Mouse (Mus musculus) brain, adult 10 weeks (tissue): ENCODE data around the gene Kcnc4. TPM values are rescaled to one million over a fixed set of nuclear protein-coding genes. Genes with fewer than 3 reads are reported as not detected.

ENCODE experiments used
- polyA plus RNA-seq: library from polyadenylated mRNA; stranded (reverse); fragments of 350-450 nt; fragmentation: Illumina TruSeq; extraction: RNeasy Lipid Tissue Mini Kit (QIAGEN cat#74804); gene quantifications from one replicate; pipeline ENCODE4 v1.2.3, GENCODE M21; 2015; ENCODE audit warnings: low read depth, low replicate concordance

Kcnc4 gene
- 41.0 TPM for polyA plus RNA-seq

DNA sequence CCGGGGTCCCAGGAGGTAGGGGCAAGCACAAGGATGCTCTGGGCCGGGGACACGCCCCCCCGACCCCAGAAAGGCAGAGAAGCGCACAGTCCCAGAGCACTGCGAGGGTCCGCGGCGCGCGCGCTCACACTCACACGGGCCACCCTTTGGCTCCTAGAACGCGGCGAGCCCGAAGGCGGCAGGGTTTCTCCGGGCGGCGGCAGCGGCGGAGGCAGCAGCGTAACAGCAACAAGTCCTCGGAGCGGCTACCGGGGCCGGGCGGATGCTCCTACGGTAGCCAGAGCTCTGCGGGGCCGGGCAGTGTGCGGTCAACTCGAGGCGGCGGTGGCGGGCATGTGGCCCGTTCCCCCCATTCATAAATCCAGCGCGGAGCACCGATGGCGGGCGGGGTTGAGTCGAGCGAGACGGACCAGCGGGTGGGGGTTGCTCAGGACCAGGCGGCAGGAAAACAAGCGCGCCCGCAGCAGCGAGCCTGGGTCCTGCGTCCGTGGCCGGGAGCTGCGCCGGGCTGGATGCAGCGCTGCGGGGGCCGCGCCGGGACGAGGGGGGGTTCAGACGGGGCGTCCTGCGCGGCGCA, at the start of gene Kcnc4:
Kcnc4 (minus strand) TSS at position 357 of the 577 bp plus-strand sequence.

Other genes with a start within 250 kb of the Kcnc4 start
- not detected for gene Cym, start 237.8 kb downstream of the Kcnc4 start, polyA plus RNA-seq
- gene A630076J17Rik, start 228.9 kb downstream of the Kcnc4 start, polyA plus RNA-seq, result not detected
- gene Prok1, start 219.8 kb downstream of the Kcnc4 start, polyA plus RNA-seq, result not detected
- 185 TPM for gene Lamtor5, start 180.7 kb downstream of the Kcnc4 start, polyA plus RNA-seq
- 5.6 TPM for gene Slc16a4, start 168.3 kb downstream of the Kcnc4 start, polyA plus RNA-seq
- gene Rbm15, start 125.9 kb downstream of the Kcnc4 start, polyA plus RNA-seq, result 5.5 TPM
- gene Slc6a17, start 58.5 kb upstream of the Kcnc4 start, polyA plus RNA-seq, result 223 TPM
- gene Ubl4b, start 95.5 kb upstream of the Kcnc4 start, polyA plus RNA-seq, result not detected
- 0.68 TPM for gene Alx3, start 135.5 kb upstream of the Kcnc4 start, polyA plus RNA-seq
- not detected for gene Gm10961, start 171.8 kb upstream of the Kcnc4 start, polyA plus RNA-seq
- 61.0 TPM for gene Strip1, start 172.1 kb upstream of the Kcnc4 start, polyA plus RNA-seq
- 308 TPM for gene Ahcyl1, start 237.0 kb upstream of the Kcnc4 start, polyA plus RNA-seq